Mouse (Mus musculus) gastrocnemius, postnatal 10 days (tissue): ENCODE measurements around the gene Rasal2. TPM values are rescaled to one million over a fixed set of nuclear protein-coding genes. Genes with fewer than 3 reads are reported as not detected.
A peak's percentile ranks its signal among the peaks of the same experiment; 100 is the strongest.

Experiments used
- DNase-seq: peaks from one replicate; pipeline ENCODE4 v3.0.0; 2021; ENCODE audit warnings: mixed read lengths
- total RNA-seq, 2 experiments: library from RNA; stranded (reverse); gene quantifications; 2 replicates each; pipeline ENCODE4 v1.2.3; 2021

The Rasal2 gene
- total RNA-seq, 2 experiments from 2014 or later = 13.1 to 17.4 TPM

- DNase-seq = no peak
Measured at GRCm38 (mm10) chr1:157141014-157141413, 271.4 kb downstream of the Rasal2 start.

GRCm38 (mm10) chr1:157137854-157138241, 274.5 kb downstream of the Rasal2 start:
- no peak for DNase-seq

DNA sequence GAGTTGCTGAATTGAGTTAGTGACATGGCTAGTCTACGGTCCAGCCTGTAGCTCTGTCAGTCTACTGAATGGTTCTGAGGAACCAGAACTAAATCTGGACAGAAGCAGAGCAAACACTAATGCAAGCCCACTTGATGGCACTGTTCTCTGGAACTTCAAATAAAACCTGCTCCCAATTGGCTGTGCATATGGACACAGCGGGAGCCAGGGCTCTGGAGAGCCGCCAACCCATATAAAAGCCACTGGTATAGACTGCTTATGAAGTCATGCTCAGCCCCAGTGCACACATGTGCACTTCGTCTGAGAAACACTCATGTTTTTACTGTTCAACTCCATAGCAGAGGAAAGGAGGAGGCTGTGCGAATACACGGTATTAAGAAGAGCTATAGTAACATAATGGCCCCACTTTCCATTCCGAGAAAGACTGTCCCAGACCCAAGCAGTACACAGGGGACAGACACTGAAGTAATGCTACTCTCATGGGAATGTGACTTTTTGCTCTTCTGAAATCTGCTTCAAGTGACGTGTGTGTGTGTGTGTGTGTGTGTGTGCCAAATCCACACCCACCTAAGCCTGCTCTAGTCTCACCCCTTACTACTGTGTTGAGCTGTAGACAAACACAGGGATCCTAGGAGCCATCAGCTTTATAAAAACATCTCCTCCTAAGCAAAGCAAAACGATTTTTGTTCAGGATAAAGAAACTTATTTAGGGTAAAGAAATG, 275.1 kb downstream of the Rasal2 start:
- DNase-seq = no peak

DNA sequence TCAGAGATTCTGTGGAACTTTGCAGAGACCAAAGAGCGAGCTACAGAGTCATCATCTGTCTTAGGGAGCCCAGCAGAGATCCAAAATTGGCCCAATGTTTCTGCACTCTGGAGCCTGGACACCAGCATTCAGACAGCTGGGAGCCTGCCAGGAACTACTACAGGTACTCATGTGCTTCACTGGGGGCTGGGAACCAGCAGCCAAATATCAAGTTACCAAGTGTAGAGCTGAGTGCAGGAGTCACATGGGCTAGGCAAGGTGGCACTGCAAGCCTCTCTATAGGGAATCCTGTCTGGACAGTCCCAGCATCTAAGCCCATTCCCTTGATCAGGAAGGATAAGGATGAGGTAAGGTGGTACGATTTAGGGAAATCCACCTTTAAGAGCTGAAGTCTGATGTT, 284.2 kb downstream of the Rasal2 start:
- no peak for DNase-seq

DNA sequence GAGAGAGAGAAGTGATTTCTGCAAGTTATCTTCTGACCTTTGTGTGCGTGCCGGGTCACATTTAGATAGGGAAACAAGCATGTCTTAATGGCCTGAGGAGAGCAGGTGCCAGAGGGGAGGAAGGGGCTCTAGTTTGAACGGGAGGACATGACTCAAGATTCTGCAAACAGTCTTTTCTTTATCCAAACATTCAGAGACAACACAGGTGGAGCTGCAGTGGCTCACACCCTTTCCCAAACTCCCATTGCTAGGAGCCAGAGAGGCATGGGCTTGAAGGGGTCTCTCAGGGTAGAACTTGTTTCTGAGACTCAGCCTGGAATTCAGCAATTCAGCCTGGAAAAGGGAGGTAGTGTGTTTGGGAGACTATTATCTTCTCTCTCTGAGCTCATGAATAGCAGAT, 288.6 kb downstream of the Rasal2 start:
- DNase-seq = no peak

GRCm38 (mm10) chr1:157119168-157119567, 293.2 kb downstream of the Rasal2 start:
- no peak for DNase-seq

DNA sequence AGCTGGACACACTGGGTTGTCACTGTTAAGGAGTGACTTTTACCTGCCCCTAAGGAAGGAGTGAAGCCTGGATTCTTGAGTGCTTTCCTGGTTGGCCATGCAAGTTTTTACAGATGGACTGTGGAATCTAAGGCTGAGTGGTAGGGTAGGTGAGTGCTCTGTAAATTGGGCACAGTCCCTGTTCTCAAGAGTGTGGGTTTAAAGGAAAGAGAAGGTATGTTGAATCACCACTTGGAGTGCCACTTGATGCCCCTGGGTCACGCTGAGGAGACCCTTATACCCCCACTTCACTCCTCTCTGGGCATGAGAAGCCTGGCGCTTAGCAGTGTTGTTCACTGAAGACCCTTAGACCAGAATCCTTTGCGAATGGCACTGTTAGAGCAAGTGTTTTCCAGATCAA, 295.0 kb downstream of the Rasal2 start:
- DNase-seq = no peak

GRCm38 (mm10) chr1:157114492-157114891, 297.9 kb downstream of the Rasal2 start:
- DNase-seq = no peak

DNA sequence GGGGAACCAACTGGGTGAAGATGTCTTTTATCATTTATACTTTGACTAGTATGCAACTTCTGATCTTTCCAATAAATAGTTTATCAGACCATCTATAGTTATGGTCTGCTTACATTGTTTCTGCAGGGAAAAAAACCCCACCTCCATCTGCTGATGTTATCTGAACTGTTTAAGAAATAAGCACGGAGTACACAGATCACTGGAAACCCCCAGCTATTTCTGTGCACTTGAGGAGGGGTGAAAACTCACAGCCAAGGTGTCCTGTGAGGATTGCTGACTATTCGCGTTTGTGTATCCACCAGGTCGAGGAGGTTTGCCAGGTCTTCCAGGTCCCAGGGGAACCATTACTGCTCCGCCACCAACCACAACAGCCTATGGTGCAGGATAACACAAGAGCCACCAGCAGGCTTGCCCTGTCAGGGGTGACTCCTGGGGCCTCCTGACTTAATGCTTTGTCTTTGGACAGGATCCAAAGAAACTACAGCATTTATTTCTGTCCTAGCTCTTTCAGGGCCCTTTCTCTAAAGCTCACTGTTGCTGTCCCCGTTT, 302.0 kb downstream of the Rasal2 start:
- DNase-seq = no peak

DNA sequence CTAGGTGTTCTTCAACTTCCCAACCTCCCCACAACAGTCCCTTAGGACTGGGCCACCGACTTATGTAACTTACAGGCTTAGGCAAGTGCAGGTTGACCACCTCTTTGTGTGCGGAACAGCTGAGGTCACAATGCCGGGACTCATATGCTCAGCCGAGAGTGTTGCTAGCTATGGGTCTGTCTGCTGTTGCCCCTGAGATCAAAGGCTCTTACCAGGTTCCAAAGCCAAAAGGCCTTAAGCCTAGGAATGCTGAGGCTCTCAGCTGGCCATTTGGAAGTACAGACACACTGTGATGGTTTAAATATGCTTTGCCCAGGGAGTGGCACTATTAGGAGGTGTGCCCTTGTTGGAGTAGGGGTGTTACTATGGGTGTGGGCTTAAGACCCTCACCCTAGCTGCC, 303.8 kb downstream of the Rasal2 start, which contains the start of gene Tex35:
TSS of gene Tex35 (minus strand) at position 101 of the 400 bp plus-strand sequence.
- no peak for DNase-seq

DNA sequence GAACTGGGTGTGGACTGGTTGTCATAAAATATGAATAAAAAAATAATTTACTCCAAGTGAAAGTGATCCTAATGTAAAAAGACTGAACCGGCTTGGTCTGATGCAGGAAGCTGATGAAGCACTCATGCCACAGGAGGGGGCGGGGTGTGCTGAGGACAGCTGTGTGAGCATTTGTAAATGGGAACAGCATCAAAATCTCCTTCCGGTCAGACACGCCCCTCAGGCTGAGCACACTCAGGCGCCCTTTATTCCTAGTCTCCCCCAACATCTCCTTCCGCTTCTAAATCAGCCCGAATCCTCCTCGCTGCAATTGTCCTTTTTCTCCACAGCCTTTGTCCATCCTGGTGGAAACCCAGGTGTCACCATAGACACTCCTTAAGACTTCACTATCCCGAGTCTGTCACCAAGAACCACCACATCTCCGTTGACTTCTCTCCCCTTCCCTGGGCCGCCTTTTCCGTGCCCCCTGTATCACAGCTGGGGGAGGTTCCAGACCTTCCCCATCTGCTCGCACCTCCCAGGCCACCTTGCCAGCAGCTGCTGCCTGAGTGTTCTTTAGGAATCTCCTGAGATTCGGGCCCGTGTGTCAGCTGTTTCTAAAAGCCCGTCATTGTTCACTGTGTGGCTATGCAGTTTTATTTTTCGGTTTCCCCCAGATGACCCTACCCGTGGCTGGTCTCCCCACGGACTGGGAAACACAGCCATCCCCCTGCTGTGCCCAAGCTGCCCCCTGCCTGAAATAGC, 311.1 kb downstream of the Rasal2 start:
- DNase-seq = peak; percentile 49

DNA sequence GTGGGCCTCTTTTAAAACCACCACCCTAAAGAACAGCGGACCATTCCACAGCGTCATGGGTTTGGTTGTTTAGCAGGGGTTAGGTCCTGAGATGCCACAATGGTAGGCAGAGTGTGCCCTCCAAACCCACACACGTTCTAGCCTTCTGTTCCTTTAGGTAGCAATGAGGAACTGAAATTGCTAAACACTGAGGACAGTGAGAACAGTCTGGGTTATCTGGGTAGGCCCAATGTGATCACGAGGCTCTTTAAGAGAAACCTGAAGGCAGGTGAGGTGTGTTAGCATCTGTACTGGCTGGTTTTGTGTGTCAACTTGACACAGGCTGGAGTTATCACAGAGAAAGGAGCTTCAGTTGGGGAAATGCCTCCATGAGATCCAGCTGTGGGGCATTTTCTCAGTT, 316.9 kb downstream of the Rasal2 start:
- no peak for DNase-seq

GRCm38 (mm10) chr1:157092622-157093021, 319.8 kb downstream of the Rasal2 start:
- DNase-seq = no peak

GRCm38 (mm10) chr1:157092140-157092539, 320.3 kb downstream of the Rasal2 start:
- no peak for DNase-seq

- no peak for DNase-seq
Measured at GRCm38 (mm10) chr1:157090835-157091234, 321.6 kb downstream of the Rasal2 start.

DNA sequence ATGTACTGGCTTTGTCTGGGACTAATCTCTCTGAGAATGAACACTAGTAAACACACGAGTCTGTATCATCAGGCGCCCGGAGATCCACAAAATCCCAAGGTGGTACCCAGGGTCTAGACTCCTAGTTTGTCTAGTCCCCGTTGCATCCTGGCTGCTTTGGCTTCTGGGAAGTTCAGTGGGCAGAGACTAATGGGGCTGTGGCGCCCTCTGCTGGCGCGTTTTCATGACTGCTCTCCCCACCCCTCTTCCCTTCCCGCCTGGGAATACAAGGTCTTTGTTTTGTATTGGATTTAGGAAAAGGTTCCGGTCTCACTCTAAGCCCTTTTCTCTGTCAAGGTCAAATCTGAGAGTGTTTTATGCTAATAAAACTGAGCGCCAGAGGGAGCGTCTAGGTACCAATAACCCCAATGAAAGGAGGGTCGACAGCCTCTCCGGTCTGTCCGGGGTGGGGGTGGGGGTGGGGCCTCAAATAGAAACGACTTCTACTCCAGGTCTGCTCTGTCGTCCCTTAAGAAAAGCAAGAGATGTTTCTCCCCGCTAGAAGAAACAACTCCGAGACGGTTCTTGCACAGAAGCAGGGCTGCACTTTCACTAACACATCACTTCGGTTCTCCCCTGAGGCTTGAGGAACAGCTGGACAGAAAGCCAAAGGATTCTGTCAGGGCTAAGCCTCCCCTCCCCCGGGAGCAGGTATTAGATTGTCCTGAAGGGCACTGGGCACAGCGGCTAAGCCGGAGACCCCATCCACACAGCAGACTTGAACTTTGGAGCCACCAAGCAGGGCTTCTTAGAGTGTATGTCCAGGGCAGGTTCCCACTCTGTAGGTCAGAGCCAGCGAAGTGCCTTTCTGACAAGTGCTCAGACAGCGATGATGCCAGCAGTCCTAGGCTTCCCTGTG, 326.0 kb downstream of the Rasal2 start:
- peak; percentile 73 for DNase-seq

Other genes with a start within 250 kb of the Rasal2 start
- 1 to 10 TPM; 2.8 to 3.9 TPM for gene Cryzl2, start 46.0 kb upstream of the Rasal2 start, total RNA-seq
- 1 to 10 TPM; 3.5 to 4.3 TPM for gene Sec16b, start 94.1 kb upstream of the Rasal2 start, total RNA-seq